Mouse (Mus musculus): ENCODE results near the gene Cfap298.

- TF ChIP-seq POLR2A (IDR thresholded peaks at IDR 0.05; ENCODE audit: borderline replicate concordance, control insufficient read depth, low read depth, low read length) = no peak
- TF ChIP-seq CTCF (IDR thresholded peaks at IDR 0.05; ENCODE audit: control insufficient read depth, insufficient read depth, low read length) = no peak
These were observed 28.3 kb upstream of the Cfap298 start for GRCm38 (mm10) chr16:90963231-90963630.

Data from bone marrow, adult 2 months (tissue).